Mouse (Mus musculus) CH12.LX (cell line): Measurements from ENCODE around the gene Cdk5rap3.

ENCODE experiments used
- CHD1 ChIP-seq: IDR thresholded peaks from 2 replicates; pipeline ENCODE4 v1.6.1; 2012; ENCODE audit warnings: low read depth, low read length, improper control_type of control experiment, inconsistent platforms
- CTCF ChIP-seq, 2 experiments: IDR thresholded peaks in 1 of 2; conservative IDR thresholded peaks in 1 of 2; 2 replicates each; pipeline ENCODE4 v1.5.1; 2011 to 2012; ENCODE audit warnings: low read depth in 2 of 2, low read length in 2 of 2, improper control_type of control experiment in 1 of 2, inconsistent platforms in 1 of 2, mild to moderate bottlenecking in 1 of 2, moderate library complexity in 1 of 2
- GABPA ChIP-seq: IDR thresholded peaks from 2 replicates; pipeline ENCODE4 v1.6.1; 2012; ENCODE audit warnings: low read depth, low read length, improper control_type of control experiment, inconsistent platforms; ENCODE audit not compliant: insufficient replicate concordance
- POLR2A ChIP-seq: IDR thresholded peaks from 2 replicates; pipeline ENCODE4 v1.6.1; 2011; ENCODE audit warnings: low read depth, mild to moderate bottlenecking, improper control_type of control experiment, low read length
- POLR2AphosphoS2 ChIP-seq: IDR thresholded peaks from 2 replicates; pipeline ENCODE4 v1.6.1; 2011; ENCODE audit warnings: low read depth, low read length, improper control_type of control experiment
- RAD21 ChIP-seq: IDR thresholded peaks from 2 replicates; pipeline ENCODE4 v1.6.1; 2011; ENCODE audit warnings: low read depth, mild to moderate bottlenecking, low read length, improper control_type of control experiment, moderate library complexity
- TBP ChIP-seq: conservative IDR thresholded peaks from 2 replicates; pipeline ENCODE4 v1.6.1; 2011; ENCODE audit warnings: low read depth, low read length, improper control_type of control experiment
- TCF12 ChIP-seq: IDR thresholded peaks from 2 replicates; pipeline ENCODE4 v1.6.1; 2014; ENCODE audit warnings: low read depth, mild to moderate bottlenecking, inconsistent platforms, low read length, improper control_type of control experiment
- USF1 ChIP-seq: IDR thresholded peaks from 2 replicates; pipeline ENCODE4 v1.6.1; 2014; ENCODE audit warnings: low read depth, mild to moderate bottlenecking, inconsistent platforms, low read length, improper control_type of control experiment
- USF2 ChIP-seq: conservative IDR thresholded peaks from 2 replicates; pipeline ENCODE4 v1.6.1; 2011; ENCODE audit warnings: low read depth, low read length, improper control_type of control experiment
- ZNF384 ChIP-seq: IDR thresholded peaks from 2 replicates; pipeline ENCODE4 v1.6.1; 2012; ENCODE audit warnings: low read depth, low read length, improper control_type of control experiment, inconsistent platforms

DNA sequence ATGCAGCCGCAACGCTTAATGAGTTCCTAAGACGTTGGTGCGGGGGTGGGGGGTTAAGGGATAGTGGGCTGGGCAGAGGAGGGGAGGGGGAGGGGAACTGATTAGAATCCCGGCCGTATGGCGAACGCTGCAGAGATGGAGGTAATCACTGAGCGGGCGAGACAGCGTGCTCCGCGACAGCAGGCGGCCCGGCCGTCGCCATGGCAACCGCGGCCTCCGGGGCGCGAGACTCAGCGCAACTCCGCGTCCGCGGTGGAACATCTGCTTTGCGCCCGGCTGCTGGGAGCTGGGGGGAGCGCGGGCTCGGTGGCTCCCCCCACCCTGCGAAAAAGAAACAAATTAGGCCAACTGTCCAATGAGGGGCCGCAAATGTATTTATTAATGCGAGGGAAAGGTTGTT lies 40.6 kb downstream of the Cdk5rap3 start:
- TF ChIP-seq CHD1, result no peak
- TF ChIP-seq CTCF (conservative IDR thresholded peaks at IDR 0.05 in 1 of 2, IDR thresholded peaks at IDR 0.05 in 1 of 2; ENCODE audit: low read depth in 2 of 2, low read length in 2 of 2), result no peak
- no peak for TF ChIP-seq RAD21
- no peak for TF ChIP-seq POLR2A
- TF ChIP-seq GABPA, result no peak
- TF ChIP-seq TCF12, result no peak
- TF ChIP-seq POLR2AphosphoS2, result no peak
- no peak for TF ChIP-seq ZNF384
- TF ChIP-seq USF1, result no peak
- TF ChIP-seq TBP, result no peak
- no peak for TF ChIP-seq USF2
